Mouse (Mus musculus) frontal cortex, postnatal 36 days (tissue): Measurements from ENCODE around the gene Fbxo6.

Source experiments
- DNase-seq, 2 experiments: peaks; one replicate each; pipeline ENCODE4 v3.0.0; 2022; ENCODE audit warnings: low spot score in 2 of 2

Gene Fbxo6

DNA sequence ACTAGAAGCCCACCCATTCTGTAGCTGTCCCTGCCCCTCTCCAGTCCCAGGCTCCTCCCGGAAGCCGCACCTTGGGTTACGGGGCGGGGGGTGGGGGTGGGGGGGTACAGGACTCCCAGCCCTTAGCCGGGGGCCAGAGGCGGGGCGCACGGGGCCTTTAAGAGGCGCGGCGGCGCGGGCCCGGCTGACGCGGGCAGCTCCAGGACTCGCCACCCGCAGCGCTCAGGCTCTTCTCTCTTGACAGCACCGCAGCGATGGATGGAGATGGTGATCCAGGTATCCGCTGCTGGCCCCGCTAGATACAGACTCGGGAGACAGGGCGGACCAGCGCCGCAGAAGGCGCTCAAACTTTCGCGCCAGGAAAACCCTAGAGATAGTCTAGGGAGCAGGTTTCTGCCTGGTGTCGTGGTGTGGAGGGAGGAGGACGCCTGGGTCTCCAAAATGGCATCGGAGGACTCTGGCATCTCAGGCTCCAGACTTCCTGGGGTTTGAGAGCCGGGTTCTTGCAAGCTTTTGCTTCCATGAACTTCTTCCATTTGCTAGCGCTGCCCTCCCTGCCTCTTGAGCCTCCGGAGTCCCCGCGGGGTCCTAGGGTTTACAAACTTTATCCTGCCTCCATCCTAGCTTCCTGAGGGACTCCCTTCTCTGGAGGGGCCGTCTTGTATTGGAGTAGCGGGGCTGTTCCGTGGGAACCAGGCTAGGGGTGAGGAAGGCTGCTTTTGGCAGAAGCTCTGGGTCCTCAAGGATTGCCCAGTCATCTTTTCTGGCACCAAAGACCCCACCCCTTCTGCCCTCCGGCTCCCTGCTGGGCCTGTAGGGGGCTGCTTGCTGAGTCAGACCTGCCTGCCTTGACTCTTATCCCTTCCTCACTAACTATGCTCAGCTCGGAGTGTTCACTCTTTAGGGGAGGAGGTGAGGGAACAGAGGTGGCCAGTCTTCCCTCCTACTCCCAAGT, 8.8 kb upstream of the Fbxo6 start, which contains the start of the genes Fbxo44 and Fbxo2:
Gene Fbxo44 (minus strand): TSS at position 47 of the 955 bp plus-strand sequence.
Gene Fbxo2 (plus strand): TSS at position 186 of the 955 bp plus-strand sequence.
- peak; percentile 60 to 72 for DNase-seq

DNA sequence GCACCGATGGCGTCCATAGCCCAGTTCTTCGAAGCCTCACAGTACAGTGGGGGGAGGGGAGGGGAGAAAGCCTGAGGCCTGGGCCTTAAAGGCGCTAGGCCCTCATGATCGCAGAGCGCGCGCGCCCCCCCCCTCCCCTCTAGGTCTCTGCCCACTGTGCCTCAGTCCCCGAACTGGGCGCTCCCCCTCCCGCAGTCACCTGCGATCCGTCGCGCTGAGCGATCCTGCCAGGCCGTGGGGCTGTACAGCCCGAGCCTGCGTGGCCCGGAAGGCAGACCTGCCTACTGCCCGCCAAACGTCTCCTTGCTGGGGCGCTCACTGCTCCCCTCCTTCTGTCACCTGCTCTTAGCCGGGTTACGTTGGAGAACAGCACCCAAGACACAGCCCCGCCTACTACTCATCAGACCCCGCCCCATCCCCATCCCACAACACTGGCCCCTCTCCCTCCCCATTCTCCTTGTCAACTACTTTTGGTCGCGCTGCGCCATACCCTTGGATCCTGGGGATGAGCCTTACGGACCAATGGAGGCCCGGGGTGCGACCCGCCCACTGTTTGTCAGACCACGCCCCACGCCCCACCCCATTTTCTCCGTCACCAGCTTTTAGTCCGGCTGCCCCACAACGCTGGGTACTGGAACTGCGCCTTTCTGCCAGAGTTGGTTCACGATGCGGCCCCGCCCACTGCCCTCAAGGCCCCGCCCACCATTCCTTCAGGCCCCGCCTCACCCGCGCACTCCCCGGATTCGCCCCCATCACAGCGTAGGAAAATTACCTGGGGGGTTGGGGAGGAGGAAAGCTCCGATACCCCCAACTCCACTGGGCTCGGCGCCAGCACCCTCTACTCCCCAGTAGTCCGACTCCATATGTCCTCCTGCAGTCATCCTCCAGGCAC, 7.8 kb upstream of the Fbxo6 start:
- peak; percentile 98 to 99 for DNase-seq

DNA sequence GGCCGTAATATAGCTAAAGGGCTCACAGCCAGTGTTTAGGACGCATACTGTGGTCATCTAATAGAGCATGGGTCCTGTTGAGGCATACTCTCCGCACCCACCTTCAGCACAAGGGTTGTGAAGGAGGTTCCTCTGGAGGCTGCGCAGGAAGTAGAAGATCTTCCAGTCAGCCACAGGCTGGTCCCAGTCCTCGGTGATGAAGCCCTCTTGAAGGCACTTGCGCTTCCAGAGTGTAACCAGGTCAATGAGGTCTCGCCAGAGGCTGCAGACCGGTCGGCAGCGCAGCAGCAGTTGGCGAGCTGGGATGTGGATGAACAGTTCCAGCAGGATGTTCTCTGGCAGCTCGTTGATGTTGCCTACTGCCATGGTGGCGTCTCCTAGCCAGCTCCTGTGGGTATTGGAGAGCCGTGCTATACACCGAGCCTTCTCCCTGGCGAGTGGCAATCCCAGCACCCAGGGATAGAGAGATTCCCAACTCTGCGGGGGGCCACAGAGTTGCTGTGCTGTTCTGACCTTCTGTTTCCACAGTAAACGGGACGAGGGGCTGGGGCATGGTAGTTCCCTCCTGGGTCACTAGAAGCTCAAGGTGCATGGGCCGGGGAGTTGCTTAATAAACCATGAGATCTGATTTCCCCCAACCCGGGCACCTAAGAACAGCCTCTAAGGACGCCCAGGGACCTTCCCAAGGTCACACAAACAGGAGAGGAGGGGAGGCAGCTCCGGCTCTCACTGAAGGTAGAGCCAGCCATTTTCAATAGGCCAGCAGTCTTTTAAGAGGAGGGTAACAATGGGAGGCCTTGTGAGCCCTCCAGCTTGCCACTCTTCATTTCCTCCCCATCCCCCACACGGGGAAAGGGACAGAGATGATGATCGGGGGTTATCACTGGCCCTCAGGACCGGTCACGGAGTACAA, 6.8 kb upstream of the Fbxo6 start:
- peak in 1 of 2 experiments; percentile 51 for DNase-seq

DNA sequence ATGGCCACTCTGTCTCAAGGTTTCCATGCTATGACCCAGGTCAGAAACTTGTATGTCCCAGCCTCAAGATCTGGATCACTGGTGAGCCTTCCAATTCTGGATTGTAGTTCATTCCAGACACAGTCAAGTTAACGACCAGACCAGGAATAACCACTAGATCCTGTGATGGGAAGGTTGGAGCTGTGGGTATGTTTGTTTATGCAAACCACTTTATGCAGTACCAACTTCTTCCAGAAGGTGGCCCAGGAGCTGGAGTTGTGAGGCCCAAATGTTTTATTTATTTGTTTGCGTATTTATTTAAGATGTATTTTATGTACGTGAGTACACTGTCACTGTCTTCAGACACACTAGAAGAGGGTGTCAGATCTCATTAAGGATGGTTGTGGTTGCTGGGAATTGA, 3.0 kb upstream of the Fbxo6 start:
- DNase-seq: peak in 1 of 2 experiments; percentile 65

DNA sequence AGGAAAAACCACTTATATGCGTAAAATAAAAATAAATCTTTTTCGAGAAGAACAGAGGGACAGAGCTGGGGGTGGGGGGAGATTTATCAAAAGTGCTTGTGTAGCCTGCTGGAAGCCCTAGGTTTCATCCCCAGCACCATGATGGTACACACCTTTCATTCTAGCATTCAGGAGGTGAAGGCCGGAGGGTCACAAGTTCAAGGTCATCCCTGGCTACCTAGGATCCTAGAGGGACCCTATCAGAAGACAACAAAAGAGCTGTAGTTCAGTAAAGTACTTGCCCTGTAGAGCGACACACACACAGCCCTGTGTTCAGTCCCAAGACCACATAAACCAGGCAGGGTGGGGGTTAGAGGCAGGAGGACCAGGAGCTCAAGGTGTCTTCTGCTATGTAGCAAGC, 2.1 kb upstream of the Fbxo6 start:
- DNase-seq: no peak

DNA sequence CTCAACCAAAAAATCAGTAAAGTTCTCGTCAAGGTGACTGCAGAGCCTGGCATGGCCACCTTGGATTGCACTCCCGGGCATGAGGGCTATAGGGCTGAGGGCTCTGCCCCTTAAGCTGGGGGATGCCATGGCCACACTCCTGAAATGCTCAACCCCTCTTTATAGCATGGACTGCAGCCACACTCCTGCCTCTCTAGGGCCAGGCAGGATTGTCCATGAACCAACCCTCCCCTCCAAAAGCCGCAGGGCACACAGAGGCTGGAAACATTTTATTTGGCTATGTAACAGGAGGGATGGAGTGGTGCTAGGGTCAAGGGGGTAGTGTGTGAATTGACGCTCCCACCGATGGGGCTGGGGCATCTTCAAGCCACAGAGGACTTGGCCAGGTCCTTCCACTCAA, 607 bp upstream of the Fbxo6 start:
- no peak for DNase-seq

DNA sequence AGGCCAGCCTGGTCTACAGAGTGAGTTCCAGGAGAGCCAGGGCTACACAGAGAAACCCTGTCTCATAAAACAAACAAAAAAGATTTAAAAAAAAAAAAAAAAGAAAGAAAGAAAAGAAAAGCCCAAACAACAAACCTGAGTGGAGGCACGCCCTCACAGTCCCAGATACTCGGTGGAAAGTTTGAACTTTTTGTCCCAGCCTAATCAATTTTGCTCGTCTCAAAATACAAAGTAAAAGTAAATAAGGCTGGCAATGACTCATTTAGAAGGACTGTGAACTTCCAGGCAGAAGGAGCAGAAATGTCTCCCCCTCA, 1.0 kb downstream of the Fbxo6 start:
- DNase-seq: no peak

DNA sequence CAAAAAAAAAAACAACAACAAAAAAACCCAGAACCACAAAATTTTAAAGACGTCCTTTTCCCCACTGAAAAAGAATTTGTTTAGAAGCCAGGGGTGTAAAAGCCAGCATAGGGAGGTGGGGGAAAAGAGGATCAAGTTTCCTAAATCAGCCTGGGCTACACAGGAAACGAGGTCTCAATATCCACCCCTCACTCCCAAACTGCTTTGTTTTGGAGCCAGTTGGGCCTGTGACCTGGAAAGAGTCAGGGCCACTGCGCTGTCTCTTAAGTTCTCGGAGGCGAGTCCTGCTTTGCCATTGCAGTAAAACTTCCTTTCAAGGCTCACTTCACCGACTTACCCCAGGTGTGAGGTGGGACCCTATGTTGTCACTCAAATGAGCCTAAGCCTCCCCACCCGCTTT, 1.7 kb downstream of the Fbxo6 start:
- DNase-seq: no peak

DNA sequence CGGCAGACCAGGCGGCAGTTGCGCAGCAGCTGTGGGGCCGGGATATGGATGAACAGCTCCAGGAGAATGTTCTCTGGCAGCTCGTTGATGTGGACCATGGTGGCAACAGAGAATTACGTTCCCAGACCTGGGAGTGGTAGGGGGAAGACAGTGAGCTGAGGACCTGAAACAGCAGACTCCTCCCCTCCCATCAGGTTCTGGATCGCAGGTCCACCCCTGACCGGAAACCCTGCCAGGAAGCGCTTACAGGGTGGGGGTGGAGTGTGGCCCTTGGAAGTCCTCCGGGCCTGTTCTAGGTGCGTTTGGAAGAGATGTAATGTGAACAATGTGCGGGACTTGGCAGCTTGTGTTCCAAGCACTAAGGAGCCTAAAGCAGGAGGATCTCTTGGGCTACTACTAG, 2.4 kb downstream of the Fbxo6 start:
- no peak for DNase-seq

DNA sequence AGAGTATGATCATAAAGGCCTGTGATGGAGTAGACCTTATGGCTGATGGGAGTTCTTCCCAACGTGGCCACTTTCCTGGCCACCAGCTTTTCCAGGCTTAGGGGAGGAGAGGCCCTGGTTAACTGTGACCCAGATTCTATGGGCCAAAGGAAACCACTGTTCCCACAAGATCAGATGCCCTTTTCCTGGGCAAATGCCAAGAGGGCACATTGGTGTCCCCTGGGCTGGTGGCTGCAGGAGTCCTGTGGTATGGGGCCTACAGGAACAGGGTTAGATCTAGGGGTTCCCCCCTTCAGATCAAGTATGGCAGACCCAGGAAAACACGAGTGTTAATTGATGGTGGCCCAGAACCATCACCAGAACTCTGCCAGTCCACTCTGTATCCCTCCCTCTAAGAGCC, 4.2 kb downstream of the Fbxo6 start:
- no peak for DNase-seq

DNA sequence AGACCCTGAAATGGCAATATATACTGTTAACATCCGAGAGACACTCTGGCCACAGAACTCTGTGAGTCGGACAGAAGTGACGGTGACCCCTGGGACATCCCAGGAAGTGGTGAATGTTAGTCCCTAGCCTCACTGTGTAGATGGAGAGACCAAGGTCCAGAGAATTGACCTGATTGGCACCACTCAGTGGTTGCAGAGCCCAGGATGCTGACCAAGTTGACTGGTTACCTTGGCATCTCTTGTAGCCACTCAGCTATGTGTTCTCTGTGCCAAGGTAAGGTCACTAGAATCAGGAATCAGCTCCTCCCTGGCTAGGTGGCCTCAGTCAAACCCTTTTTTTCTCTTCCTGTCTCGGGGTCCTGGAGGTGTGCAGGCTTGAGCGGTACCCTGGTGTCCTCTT, 8.2 kb downstream of the Fbxo6 start:
- DNase-seq: no peak

DNA sequence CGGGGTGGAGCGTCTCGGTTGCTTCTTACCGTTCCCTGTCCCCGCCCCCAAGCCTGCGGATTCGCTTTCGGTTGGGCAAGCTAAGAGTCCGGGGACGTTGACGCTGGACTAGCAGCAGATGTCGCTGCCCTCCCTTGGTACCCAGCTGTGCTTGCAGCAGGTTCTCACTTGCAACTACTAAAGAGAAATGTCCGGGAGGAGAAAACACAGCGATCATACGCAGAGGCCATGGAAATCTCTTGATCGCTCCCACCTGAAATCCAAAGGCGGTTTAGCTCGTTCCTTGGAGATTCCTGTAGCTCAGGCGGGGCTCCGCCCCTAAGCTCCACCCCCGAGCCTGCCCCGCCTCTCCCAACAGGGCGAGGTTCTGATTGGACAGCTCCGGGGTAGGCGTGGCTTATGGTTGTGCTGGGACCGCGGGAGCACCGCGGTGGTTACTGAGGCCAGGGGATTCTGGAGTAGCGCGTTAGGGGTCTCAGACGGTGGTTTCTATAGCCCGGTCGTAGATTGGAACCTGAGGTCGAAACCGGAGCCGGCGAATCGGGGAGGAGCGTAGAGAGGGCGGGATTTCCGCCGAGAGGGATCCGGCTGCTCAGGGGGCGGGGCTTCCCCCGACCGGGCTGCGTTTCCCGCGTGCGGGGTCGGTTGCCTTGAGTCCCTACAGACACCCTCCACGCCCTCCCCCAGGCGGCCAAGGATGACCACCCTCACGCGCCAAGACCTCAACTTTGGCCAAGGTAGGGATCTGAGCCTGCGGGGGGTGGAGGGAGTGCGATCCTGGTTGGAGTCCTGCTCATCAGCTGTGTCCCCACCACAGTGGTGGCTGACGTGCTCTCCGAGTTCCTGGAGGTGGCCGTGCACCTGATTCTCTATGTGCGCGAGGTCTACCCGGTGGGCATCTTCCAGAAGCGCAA, 11.6 kb downstream of the Fbxo6 start:
- DNase-seq: peak; percentile 93 to 96

DNA sequence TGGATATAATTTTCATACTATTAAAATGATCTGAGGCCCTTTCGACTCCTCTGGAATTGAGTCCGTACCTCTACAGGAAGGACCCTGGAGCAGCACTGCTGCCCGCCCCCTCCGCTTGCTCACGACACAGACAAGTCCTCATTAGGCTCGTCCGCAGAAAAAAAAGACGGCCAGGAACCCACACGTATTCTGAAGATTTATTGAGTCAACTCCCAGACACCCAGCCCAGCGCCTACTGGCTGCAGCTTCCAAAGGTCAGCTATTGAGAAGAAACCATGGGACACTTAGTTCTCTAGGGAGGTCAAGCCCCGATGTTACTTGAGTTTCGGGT, 12.2 kb downstream of the Fbxo6 start:
- no peak for DNase-seq

DNA sequence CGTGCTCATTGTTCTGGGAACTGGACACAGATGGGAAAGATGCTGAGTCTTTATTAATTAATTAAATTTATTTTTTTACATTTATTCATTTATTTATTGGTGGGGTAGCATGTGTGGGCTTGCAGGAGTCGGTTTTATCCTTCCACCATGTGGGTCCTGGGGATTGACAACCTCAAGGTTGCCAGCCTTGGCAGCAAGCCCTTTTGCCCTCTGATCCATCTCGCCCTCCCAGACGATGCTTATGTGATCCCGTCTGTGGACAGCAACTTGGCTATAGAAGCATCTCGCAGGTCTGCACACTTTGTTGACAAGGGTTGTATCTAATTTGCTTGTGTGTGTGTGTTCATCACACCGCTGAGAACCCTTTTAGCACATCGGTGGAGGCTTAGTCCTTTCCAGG, 14.4 kb downstream of the Fbxo6 start:
- DNase-seq: no peak

DNA sequence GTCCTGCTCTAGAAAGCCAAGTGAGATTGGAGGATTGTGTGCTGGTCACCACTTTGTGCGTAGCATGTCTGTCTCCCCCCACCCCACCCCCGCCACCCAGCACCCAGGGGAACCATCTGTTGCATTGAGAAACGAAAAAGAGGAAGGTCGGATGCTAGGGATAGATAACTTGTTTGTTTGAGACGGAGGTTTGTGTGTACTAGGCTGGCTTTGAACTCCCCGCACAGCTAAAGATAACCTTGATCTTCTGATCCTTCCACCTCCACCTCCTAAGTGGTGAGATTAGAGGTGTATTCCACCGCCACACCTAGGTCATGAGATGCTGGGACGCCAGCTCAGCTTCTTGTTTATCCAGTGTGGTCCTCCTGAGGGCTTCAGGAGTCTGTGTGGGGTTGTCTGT, 17.0 kb downstream of the Fbxo6 start:
- no peak for DNase-seq

DNA sequence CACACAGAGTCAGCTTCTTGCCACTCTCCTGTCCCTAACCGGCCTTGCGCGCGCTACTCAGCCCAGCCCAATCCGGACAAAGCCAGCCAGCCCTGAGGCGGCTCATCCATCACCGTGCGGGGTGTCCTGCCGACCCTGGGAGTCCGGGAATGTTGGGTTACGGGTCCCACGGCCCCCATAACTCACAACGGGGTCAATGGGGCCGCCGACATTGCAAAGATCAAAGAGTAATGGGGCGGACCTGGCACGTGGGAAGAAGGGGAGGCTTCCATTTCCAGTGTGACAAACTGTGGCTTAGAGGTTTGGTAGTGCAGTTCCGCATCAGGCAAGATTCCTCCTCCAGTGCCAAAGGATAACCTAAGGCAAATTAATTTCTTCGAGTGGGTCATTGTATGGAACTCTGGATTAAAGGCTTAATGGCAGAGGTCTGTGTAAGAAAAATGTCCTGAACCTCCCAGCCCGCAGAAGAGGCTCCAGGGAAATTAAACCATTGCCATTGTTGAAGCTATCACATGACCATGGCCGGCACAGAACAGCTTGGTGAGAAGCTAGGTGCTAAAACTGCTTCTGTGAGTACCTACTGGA, 20.4 kb downstream of the Fbxo6 start:
- no peak for DNase-seq

DNA sequence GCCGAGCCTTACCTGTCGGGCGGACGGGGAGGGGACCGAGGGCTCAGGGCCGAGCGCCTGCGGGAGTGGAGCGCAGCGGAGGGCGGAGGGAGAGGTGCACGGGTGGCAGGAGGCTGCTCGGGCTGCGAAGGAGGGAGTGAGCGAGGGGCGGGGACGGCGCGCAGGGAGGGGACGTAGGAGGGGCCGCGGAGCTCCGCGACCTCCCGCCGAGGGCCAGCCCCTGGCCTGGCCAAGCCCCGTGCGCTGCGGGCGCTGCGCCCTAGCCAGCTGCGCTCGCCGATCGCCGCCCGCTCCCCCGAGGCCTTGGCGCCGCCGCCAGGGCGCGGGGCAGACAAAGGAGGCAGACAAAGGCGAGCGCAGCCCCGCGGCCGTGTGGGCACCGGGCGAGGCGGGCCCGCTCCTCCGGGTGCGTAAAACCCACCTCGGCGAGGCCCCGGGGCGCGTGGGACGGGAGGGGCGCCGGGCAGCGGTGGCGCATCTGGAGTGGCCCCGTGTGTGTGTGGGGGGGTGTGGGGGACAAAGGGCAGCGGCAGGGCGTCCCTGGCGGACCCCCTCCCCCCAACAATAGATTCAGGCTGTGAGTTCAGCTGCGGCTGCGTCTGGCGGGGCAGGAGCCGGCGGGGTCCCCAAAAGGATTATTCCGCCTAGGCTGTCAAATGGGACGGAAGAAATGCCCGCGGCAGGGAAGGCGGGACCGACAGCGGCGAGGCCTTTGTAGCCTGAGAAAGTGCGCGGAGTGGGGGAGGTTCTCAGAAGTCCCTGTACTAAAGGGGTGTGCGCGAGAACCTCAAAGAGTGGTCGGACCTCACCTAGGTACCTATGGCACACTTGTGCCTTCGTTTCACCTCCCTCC, 21.2 kb downstream of the Fbxo6 start, which contains the start of gene Draxin:
Gene Draxin (minus strand): TSS at position 138 of the 853 bp plus-strand sequence.
- no peak for DNase-seq

DNA sequence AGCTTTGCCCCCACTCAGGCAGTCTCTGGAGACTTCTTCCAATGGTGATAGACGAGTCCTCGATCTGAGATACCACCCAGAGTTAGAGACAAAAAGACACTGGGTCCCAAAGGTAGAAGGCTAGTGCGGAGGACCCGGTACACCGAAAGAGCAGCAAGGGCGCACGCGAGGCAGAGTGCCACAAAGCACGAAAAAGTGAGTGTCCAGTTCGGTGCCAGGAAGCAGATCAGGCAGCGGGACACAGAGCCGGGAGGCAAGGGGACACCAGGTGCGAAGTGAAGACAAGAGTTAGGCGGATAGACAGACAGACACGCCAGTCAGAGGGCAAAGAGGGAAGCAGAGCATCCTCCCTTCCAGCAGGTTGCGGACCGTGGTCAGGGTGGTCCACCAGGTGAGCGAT, 21.8 kb downstream of the Fbxo6 start, which contains the start of gene Mad2l2:
Gene Mad2l2 (plus strand): TSS at position 252 of the 400 bp plus-strand sequence.
- no peak for DNase-seq

DNA sequence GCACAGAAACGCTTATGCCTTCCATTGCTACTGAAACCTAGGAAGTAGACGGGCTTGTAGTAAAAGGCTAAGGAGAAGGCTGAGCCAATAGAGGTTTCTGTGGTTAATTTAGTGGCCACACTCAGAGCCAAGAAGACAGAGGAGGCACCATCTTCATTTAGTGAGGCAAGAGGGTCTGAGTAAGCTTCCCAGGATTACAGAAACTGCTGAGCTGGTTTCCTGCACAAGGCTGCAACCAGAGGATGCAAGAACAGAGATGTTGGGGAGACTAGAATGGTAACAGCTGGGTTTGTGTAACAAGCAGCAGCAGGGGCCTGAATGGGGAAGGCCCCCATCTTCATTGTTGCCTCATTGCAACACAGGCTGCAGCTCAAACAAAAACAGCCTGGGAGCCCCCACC, 23.3 kb downstream of the Fbxo6 start:
- DNase-seq: no peak
